Mouse (Mus musculus): ENCODE results near the gene Tacc3.

DNA sequence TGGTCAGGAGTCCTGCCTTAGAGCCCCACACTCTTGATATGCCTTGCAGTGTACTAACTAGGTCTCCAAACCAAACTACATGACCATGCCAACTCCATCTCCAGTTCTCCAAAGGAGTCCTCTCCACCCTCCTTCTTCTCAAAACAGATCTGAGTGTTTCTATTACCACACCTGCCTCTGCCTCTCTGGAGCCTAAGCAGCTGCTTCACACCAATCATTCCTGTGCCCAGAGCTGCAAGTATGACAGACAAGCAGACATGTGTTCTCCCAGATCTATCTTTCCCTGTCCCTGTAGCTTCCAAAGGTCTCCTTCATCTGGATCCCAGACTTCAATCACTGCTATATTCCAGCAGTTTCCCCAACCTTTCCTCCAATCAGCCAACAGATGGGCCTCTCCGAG, 1.2 kb upstream of the Tacc3 start:
- TF ChIP-seq MYOD1 (IDR thresholded peaks at IDR 0.05; ENCODE audit: control insufficient read depth in 1 of 3, insufficient read length in 2 of 3, low read depth in 2 of 3) (peak; percentile 86 to 95 (median 90)), USF1 (IDR thresholded peaks at IDR 0.05; ENCODE audit: low read depth) (no peak), MYOG (IDR thresholded peaks at IDR 0.05; ENCODE audit: control insufficient read depth in 1 of 3, insufficient read depth in 1 of 3, insufficient read length in 2 of 3, low read depth in 2 of 3) (peak in 1 of 3 experiments; percentile 33), MAX (IDR thresholded peaks at IDR 0.05; ENCODE audit: low read depth) (no peak), POLR2A (IDR thresholded peaks at IDR 0.05; ENCODE audit: insufficient read length, low read depth) (no peak), E2F4 (IDR thresholded peaks at IDR 0.05; ENCODE audit: insufficient read depth) (no peak), POLR2AphosphoS2 (IDR thresholded peaks at IDR 0.05; ENCODE audit: insufficient read length, low read depth) (no peak), SRF (IDR thresholded peaks at IDR 0.05; ENCODE audit: control insufficient read depth, insufficient read length, low read depth) (no peak)
